Mouse (Mus musculus): ENCODE results near the gene Kbtbd13. TPM values are rescaled to one million over a fixed set of nuclear protein-coding genes. Genes with fewer than 3 reads are reported as not detected.

Gene Kbtbd13
- total RNA-seq (2021): 10 to 100 TPM in 1 of 2 experiments, 1 to 10 TPM in 1; 8.9 to 10.7 TPM
- long read RNA-seq, experiment 1, transcript Kbtbd13-201 (1 exons, 2,969 nt): major isoform, 26 of 26 reads
- long read RNA-seq, experiment 1, partial matches to known transcripts: 0 of 26 reads
- long read RNA-seq, experiment 1, other reads (novel, unspliced or antisense): 0 of 26 reads
- long read RNA-seq, experiment 2, transcript Kbtbd13-201 (1 exons, 2,969 nt): major isoform, 12 of 12 reads
- long read RNA-seq, experiment 2, partial matches to known transcripts: 0 of 12 reads
- long read RNA-seq, experiment 2, other reads (novel, unspliced or antisense): 0 of 12 reads

DNA sequence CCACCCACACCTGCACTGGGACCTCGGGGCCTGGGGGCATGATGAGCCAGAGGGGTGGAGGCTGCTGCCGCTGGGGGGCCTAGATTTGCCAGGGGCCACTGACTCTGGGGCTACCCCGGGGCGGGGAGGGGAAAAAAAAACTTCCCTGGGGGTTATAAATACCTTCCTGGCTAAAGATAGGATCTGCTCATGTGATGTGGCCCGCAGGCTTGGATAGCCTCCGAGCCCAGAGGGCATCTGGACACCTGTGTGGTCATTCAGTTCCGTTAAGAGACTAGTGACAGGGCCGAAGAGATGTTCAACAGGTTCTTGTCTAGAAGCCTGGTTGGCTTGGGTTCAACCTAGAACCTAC, at the start of gene Kbtbd13:
Gene Kbtbd13 (minus strand): TSS at position 40 of the 352 bp plus-strand sequence.
- DNase-seq: no peak

DNA sequence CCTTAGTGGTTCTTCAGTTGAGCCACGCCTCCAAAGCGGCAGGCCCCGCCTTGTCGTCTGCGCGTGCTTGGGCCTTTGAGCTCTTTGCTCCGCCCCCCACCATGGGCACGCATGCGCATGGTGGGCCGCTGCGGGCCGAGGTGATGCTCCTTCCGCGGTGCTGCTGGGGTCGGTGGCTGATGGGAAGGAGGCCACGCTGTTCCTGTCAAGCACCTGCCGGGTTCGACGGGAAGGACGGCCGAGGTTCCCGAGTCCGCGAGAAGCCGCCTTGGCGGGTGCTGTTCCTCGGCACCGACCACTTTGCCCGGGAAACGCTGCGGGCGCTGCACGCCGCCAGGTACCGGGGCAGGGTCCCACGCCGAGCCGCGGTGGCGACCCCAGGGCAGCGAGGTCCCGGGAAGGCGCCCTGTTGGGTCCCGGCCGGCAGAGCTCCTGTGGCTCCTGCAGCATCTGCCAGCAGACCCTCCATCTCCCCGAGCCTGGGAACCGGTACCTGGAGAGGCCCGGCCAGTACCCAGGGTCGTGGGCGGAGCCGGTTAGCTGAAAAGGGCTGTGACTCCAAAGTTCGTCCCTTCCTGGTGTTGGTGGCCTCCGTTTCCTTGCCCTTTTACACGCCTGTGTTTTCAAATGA, 44.3 kb upstream of the Kbtbd13 start, which contains the start of gene Mtfmt:
Gene Mtfmt (plus strand): TSS at position 112 of the 631 bp plus-strand sequence.
- peak; percentile 95 for DNase-seq

DNA sequence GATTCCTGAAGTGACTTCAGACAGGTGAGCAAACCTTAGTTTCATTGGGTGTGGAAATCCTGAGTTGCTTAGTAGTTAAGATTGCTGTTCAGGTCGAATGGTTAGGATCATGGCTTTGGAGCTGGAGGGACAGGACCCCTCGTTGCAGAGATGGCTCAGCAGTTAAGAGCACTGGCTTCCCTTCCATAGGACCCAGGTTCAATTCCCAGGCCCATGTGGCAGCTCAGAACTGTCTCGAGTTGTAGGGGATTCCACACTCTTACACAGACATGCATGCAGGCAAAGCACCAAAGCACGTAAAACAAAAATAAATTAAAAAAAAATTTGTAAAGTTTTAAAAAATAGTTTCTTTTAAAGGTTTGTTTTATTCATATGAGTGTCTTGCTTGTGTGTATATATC, 43.8 kb upstream of the Kbtbd13 start:
- DNase-seq: no peak

DNA sequence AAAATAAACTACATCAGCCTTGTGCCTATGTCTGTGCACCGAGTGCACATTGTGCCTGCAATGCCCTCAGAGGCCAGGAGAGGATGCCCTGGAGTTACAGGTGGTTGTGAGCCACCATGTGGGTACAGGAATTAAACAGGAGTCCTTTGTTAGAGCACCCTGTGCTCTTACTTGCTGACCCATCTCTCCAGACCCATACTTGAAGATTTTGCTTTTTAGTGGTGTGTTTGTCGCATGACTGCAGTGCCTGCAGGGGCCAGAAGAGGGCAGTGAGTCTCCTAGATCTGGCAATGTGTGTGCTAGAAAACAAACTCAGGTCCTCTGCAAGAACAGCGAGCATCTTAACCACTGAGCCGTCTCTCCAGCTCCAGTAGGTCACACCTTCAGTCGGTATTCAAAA, 42.7 kb upstream of the Kbtbd13 start:
- DNase-seq: peak; percentile 48

DNA sequence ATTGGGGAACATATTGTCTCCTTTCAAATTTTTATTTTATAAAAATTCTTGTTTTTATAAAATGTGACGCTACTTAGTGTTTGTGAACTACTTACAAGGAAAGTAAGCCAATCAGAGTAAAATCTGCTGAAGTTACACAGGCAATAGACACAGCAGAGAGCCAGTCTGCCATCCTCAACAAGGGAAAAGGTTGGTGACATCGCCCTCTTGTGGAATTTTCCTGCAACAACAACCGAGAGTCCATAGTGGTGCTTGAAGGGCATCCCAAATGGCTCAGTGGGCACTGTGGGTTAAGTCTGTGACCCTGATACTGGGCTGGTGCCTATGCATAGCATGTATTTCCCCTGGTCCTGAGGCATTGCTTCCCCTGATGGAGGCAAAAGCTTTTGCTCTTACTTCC, 40.8 kb upstream of the Kbtbd13 start:
- peak; percentile 83 for DNase-seq

DNA sequence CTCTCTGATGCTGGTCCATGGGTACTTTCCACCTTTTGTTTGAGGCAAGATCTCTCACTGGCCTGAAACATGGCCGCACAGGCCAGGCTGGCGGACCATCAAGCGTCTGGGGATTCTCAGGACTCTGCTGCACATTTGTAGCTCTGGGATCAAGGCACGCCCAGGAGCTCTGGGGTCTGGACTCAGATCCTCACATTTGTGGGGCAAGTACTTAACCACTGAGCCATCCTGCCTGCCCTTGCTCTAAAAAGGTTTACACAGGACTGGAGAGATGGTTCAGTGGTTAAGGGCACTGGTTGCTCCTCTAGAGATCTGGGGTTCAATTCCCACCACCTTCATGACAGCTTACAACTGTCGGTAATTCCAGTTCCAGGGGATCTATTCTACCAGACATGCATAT, 39.5 kb upstream of the Kbtbd13 start:
- DNase-seq: no peak

DNA sequence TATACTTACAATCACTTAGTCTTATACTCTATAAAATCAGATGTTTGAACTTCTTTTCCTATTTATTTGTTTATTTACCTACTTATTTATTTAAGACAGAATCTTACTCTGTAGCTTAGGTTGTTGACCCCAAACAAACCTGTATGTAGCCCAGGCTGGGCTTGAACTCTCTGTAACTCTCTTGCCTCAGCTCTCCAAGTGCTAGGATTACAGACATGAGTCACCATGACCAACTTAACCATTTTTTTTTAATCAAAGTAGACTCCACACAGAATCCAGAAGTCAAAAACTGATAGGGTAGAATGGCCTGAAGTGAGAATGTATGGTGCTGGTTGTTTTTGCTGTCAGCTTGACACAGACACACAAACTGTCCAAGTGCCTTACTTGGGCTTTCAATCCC, 38.9 kb upstream of the Kbtbd13 start:
- DNase-seq: no peak

DNA sequence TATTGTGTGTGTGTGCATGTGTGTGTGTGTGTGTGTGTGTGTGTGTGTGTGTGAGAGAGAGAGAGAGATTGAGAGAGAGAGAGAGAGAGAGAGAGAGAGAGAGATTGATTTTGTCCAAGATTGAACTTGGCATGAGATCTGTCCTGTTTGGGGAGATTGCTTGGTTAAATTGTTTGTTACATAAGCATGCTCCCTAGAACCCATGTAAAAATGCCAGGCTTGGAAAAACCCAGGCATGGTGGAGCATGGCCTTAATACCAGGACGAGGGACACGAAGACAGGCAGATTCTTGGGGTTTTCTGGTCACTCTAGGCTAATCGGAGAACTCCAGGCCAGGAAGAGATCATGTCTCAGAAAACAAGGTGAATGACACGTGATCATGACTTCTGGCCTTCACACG, 36.6 kb upstream of the Kbtbd13 start:
- no peak for DNase-seq

DNA sequence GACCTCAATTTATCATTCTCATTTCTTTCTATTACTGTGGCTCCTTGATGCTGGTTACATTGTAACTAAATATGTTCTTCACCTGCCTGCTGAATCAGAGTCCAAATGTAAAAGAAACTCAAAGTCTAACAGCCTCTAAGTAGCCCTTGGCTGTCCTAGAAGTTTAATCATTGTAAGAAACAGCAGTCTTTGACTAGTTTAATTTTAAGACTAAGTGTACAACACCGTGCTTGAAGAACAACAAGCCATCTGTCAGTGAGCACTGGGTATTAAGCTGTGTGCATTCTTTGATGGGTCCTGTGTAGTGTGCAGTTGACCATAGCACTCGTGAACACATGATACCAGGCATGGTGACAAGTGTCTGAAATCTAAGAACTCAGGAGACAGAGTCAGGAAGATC, 36.1 kb upstream of the Kbtbd13 start:
- DNase-seq: no peak

DNA sequence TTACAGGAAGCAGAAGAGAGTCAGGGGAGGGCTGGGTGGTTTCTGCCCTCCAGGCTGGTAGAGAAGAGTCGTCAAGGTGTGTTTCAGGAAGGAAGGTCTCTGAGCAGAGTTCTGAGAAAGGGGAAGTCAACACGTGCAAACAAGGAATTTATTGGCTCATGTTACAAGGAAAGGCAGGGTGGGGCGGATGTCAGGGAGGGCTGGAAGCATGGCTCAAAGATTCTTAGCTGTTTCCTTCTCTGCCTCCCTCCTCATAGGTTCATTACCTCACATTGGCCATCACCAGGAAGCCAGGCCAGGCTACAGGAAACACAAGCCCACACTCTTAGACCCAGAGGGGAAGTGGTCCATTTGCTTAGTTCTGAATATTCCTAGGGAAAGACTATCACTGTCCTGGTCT, 32.9 kb upstream of the Kbtbd13 start:
- DNase-seq: no peak

DNA sequence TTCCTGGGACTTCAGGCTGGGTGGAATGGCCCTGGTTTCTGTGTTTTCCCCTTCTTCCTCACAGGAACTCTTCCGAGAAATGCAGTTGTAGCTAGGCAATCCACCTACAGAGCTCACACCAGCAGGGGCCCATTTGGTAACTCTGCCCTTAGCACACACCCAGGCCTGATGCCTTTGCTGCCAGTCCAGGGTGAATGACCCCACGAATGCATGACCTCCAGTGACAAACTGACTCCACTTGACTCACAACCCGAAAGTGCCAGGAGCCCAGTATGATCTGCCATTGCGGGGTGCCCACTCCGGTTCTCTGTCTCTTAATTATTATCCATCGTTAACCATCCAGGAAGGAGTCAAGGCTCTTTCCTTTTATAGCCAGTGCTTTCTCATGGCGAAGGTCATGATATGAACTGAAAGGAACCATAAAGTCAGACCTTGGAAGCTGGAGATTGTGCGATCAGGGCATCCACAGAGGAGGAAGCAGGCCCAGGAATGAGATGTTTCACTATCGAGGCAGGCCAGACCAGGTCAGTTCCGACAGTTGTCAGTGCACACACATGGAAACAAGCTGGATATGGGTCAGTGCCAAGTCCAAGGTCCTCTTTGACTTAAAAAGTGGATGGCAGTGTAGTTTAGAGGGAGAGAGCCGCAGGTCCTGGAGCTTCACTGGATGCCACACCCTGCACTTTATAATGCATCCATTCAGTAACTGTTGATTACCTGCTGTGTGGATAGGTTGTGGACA, 31.5 kb upstream of the Kbtbd13 start, which contains the start of gene Slc51b:
Gene Slc51b (minus strand): TSS at position 196 of the 742 bp plus-strand sequence.
- DNase-seq: no peak

DNA sequence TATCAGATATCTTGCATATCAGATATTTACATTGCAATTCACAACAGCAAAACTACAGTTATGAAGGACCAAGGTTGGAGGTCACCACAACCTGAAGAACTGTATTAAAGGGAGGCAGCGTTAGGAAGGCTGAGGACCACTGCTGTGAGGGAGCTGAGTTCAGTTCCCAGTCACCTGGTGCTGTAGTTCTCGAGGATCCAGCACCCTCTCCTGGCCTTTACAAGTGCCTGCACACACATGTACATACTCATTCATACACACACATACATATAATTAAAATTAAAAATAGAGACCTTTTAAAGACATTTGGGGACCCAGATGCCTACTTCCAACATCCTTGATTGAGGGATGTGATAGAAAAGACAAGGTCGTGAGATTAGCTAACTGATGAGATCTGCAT, 28.2 kb upstream of the Kbtbd13 start:
- DNase-seq: no peak

DNA sequence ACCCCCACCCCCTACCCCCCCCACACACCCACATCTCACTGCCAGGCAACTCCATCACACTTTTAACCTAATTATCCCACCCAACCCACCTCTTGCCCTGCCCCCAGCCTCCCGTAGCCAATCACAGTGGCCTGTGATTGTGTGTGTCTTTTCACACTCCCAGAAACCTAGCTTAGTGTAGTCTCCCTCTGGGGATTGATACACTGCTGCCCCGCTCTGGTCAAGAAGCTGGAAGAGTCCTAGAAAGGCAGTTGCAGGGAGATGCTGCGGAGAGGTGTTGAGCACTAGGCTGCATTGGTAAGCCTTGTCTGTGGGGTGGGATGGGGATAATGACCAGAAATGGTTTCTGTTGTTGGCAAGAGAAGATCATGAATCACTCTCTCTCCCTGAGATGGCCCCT, 26.3 kb upstream of the Kbtbd13 start:
- DNase-seq: no peak

DNA sequence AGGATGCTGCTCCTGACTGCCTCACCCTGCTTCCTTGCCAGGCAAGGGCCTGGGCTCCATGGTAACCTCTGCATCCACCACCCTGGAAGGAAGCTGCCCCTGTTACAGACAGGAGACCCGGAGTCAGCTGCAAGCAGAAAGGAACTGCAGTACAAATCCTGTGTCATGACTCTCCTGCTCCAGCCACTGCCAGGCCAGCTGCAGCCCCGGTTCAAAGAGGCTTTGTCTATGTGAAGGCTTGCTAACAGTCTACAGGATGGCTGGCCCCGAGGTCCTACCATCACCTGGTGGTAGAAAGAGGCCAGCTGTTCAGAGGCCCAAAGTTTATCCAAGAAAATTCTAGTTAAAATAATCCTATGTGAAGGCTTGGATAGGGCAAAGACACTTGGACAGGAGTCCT, 19.9 kb upstream of the Kbtbd13 start:
- no peak for DNase-seq

DNA sequence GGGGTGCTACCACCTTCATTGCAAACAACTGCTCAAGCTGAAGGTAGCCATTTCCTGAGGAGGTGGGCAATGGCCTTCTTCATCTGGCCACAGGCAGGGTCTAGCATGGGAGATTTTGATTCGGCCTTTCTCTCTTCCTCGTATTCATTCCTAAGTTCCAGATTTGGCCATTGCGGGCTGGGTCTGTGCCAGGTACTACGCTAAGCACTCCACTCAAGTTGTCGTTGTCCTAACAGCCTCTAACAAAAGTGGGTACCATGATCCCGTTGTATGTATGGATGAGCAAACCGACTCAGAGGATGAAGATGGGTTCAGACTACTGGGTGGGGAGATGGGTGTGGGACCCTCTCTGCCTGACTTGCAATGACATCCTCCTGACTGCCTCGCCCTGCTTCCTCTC, 18.9 kb upstream of the Kbtbd13 start:
- DNase-seq: no peak

DNA sequence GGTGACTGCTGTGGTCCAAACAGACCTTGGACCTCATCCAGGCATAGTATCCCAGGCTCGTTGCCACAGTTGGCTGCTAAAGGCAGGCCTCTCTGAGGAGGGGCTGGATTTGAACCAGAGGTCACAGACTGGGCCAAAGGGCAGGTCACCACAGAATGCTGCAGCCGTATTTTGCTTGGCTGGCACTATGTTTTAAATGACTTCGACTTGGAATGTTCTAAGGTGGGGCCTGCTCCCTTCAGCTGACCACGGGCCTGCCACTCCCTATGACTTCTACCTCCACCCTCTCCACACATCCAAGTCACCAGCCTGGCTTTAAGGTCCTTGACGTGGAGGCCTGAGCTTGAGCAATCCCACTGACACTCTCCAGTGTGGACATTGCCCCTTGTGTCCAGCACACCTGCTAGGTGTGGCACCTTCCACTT, 17.4 kb upstream of the Kbtbd13 start:
- DNase-seq: no peak

DNA sequence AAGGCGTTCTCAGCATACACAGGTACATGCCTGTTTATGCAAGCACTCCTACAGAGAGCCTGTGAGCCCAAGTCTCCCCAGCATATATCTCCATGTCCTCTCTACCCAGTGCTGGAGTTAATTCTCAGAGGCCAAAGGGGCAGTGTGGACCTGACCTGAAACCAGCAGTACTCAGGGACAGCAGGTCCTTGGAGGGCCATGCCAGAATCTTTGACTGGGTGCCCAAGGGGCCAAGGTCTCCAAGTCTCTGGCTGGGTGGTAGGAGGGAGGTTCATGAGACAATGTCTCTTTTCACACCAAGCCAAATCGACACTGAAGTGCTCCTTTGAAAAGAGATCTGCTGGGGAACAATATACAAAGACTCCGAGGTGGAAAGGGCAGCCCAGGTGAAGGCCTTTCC, 16.4 kb upstream of the Kbtbd13 start:
- no peak for DNase-seq

DNA sequence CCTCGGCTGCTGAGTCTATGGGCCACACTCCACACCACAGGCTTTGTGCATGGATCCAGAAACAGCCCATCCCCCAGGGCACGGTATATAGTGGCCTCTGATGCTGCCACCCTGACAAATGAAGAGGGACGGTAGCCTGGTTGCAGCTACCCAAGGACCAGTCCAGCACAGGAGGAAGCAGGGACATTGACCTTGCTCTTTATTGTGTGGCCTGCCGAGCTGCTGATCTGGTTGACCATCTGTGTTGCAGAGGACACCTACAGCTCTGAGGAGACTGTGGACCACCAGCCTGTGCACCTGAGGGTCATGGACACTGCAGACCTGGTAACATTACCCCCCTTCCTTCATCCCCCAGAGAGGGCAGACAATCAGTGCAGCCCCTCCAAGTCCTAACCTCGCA, 15.9 kb upstream of the Kbtbd13 start:
- DNase-seq: no peak

DNA sequence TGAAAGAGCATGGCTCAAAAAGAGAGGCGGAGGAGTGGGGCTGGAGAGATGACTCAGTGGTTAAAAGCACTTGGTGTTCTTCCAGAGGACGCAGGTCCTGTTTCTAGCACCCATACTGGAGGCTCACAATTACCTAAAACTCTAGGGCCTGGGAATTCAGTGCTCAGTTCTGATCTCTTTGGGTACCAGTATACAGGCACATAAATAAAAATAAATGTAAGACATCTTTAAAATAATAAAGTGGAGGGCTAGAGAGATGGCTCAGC, 13.7 kb upstream of the Kbtbd13 start:
- DNase-seq: no peak

DNA sequence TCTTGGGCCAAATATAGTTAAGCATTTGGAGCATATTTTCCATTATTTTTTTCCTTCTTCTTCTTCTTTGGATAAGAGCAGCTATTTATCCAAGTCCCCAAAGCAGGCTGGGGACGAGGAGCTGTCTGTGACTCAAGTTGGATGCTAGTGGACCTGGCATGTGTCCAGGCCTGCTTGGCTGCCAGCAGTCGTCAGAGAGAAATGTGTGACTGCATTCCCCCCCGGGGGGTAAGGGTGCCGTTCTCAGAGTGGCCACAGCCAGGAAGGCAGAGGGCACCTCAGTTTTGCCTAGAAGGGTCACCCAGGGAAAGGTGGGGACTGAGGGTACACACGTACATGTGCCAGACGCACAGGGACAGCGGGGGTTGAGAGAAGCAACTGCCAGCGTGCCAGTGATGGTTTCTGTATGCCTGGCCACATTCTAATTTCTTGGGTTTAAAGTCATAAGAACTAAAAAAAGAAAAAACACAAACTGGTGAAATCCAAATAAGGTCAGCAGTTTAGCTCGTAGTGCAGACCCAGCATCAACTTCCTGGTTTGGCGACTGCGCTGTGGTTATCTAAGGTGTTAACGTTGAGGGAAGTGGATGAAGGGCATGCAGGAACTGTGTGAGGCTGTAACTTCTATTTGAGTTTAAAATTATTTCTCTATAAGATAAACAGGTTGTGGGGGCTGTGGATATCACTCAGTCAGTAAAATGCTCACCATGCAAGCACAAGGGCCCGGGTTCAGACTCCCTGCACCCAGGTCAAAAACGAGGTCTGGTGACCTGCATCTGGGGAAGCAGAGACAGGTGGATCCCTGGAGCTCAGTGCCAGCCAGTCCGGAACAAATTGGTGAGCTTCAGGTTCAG, 13.1 kb upstream of the Kbtbd13 start:
- DNase-seq: peak; percentile 78

DNA sequence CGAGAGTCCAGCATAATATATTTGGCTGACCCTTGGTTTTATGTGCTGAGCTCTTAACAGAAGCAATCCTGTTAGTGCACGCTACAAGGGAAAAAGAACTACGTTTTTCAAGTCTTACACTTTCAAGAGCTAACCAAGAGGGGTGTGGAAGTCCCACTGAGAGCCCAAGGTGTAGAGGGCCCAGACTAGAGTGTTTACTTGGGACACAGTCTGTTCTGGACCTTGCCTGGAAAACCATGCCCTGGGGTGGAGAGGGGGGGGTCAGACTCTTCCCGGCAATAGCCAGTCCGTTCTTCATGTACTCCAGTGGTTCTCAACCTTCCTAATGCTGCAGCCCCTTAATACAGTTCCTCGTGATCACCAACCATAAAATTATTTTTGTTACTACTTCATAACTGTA, 8.5 kb upstream of the Kbtbd13 start:
- no peak for DNase-seq

DNA sequence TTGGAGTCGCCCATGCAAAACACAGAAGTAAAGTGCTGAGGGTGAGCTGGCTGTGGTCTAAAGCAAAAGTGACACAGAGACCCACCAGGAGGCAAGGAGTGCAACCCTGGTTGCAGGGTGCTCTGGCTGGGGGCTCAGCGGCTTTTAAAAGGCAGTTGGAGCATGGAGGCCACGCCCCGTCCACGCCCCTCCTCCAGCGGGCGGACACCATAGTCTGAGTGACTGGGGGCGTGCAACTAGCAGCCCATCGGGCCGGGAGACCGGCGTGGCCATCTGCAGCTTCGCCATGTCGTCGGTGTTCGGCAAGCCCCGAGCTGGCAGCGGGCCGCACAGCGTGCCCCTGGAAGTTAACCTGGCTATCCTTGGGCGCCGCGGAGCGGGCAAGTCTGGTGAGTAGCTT, 6.8 kb upstream of the Kbtbd13 start, which contains the start of gene Rasl12:
Gene Rasl12 (plus strand): TSS at position 228 of the 400 bp plus-strand sequence.
- DNase-seq: peak; percentile 77

DNA sequence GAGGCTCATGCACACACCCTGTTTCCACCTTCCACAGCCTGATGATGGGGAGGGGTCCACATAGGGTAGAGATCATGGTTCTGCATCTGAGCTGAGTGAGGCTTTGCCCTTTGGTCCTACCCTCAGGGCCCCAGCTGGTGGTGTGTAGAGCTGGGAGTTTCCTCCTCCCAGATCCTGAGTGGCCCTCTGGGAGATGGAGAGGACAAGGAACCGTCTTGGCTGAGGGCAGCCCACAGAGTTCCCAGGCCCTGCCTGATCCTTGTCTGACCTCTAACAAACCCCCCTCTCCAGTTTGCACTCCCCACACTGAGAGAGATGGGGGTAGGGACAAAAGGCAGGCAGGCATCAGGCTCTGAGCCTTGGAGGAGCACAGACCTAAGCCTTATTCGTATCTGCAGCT, 2.9 kb upstream of the Kbtbd13 start:
- no peak for DNase-seq

Data from gastrocnemius, postnatal 10 days (tissue).